Mouse (Mus musculus): ENCODE data around the gene Fndc9. TPM values are rescaled to one million over a fixed set of nuclear protein-coding genes. Genes with fewer than 3 reads are reported as not detected.
A peak's percentile ranks its signal among the peaks of the same experiment; 100 is the strongest.

The Fndc9 gene
- total RNA-seq, 2 experiments from 2014 or later: not detected

DNA sequence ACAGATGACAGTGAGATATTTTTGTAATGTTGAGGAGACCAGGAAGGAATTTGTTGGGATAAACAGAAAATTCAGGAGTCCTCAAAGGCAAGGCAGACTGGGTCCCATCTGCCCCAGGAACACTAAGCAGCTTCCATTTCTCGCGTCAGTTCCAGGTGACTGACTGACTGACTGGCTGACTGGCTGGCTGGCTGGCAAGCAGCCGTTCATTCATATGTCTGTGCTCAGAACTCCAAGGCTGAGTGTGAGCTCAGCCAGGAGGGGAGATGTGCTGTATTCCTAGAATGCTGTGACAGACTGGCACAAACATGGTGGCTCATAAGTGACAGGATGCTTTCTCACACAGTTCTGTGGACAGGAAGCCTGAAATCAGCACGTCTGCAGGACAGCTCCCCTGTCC lies 1.4 kb upstream of the Fndc9 start:
- DNase-seq (ENCODE audit: low spot score): no peak

DNA sequence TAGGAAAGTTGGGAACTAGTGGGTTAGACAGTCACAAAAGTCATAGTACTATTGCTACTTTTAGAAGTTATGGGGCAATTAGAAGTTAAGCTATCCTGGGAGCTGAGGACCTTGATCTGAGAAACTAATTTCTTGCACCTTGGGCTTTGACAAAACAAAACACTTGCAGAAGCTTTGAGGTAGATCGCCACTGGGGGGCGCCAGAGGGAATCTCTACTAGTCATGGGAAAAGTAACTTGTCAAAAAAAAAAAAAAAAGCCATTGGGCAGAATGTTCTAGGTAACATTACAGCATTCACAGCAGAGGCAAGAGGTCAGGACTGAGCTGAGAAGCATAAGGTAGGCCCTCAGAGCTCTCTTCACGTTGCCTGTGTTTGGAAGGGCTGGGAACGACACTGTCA lies 1.6 kb downstream of the Fndc9 start:
- peak; percentile 19 for DNase-seq (ENCODE audit: low spot score)

DNA sequence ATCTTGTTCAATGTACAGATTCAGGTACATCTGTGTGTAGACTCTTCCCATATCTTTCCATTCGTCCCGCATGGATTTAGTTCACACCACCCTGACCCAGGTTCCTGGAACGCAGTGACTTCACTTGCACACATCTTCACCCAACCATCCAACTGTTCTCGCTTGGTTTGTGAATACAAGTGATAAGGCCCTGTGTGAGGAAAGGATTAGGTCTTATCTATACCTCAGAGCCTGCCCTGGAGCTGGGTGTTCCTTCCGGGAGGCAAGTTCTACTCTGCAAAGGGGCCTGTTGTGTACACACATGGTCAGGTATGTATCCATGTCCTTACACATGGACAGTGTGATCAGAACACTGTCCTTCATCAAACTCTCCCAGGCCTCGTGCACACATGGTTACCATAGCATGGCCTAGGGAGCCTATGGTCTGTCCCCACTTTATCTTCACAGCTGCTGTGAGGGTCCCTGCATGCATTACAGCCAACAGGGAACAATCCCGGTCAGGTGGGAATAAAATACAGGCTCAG lies 5.9 kb downstream of the Fndc9 start:
- DNase-seq (ENCODE audit: low spot score): no peak

DNA sequence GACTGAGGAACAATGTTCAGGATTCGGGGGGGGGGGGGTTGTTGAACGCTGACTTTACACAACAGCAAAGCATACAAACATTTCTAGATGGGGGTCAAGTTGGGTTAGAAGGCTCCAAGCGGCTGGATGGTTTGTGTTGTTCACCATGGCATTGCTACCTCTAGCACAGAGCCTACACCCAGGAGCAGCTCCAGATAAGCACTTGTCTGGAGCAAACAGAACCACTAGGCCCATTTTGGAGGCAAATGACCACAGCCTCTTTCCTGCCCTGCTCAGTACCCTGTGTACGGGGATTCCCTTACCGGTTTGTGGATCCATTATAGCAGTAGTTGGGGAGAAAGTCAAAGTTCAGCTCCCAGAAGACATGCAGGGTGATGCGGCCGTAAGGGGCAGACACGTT lies 6.7 kb downstream of the Fndc9 start:
- DNase-seq (ENCODE audit: low spot score): no peak

DNA sequence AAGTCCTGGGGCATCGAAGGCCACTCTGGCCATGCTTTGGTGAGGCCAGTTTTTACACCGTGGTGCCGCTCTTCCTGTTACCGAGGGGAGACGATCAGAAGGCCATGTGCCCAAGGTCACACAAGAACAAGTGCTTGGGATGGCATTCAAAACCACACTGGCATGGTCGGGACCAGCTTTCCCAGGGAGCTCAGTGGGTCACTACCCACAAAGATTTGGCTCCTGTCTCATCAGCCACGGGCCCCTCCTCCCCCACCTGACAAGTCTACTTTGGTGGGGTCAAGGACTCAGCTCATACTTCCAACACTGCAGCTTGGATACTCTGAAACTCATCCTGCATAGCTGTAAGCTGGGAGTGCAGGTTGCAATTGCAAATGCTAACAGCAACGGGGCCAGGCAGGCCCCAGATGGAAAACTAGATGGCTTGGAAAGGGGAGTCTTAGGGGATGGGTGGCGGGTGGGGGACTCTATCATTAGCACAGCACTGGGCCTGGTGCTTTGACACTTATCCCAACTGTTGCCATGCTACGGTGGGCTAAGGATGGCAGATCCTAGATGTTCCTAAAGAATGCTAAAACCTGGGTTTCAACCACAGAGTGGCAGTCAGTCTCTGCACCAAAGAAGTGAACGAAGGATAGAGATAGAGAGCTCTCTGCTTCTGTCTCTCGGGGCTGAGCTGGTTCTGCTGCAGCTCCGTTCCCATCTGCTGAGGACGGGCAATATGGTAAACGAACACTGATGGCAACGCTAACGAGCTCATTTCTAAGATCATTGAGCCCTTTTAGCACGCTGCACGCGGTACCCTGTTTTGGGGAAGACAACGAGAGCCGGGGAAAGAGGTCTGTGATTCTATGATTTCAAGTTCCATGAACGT lies 9.6 kb downstream of the Fndc9 start:
- no peak for DNase-seq (ENCODE audit: low spot score)

DNA sequence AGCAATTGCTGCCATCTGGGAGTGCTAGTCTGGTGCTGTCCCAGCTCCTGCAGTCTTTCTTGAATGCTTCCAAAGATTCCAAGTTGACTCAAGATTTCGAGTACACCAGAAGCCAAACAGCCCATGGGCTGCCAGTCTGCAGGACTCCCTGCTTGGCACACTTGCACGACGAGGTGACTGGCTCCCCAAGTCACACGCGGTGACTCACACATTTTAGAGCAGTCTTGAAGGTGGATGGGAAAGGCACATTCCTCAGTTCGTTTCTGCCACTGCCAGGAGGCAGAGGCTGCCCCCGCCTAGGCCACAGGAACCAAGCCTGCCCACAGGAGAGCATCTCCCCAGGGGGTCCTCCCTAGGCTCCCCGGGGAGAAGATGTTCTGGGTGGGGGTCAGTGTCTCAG lies 10.6 kb downstream of the Fndc9 start:
- DNase-seq (ENCODE audit: low spot score): no peak

DNA sequence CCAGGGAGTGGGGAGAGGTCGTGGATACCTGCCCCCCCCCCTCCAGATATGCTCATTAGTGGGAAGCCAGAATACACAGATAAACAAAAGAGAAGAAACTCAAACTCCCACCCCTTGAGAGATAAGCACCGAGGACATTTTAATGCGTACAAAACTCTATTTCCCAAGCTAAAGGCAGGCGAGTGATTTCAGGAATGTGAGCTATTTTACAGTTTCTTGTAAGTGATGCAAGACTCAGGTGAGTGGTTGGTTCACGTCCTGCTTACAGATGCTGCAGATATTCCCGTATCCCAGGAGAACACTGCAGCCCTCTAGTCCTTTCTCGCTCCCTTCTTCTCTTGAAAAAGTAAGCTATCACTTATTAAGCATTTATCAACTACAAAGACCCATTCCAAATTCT lies 11.1 kb downstream of the Fndc9 start:
- DNase-seq (ENCODE audit: low spot score): no peak

DNA sequence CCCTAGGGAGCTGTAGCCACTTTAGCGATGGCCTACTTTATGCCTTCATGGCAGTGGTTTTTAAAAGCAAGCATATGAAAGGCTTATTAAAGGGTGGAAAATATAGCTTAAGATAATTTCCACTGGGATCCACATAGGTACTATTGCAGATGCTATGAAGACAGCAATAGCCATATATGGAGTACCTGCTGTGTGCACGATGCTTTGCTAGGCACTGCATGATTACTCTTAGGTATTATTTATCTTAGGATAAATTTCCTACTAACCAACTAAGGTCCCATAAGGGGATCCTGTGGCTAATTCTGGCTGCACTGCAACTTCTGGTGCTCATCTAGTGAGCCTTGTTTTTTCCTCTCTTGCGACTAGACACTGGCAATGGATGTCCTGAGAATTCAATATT lies 13.0 kb downstream of the Fndc9 start:
- DNase-seq (ENCODE audit: low spot score): no peak

DNA sequence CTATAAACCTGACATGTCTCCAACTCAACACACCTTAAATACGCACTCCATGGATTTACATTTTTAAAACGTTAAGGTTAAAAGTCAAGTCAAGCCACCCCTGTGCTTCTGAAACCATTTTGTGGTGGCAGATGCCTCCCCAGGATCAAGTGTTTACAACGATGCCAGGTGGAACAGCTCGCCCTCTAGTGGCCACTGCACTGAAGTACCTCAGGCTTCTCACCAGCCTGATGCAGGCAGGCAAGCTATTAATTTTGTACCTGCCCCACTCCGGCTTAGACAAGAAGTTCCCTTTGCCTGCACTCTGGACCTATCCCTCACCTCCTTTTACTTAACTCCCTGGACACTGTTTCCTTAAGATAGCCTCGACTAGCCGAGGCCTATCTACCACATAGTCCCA lies 16.7 kb downstream of the Fndc9 start:
- peak; percentile 42 for DNase-seq (ENCODE audit: low spot score)

DNA sequence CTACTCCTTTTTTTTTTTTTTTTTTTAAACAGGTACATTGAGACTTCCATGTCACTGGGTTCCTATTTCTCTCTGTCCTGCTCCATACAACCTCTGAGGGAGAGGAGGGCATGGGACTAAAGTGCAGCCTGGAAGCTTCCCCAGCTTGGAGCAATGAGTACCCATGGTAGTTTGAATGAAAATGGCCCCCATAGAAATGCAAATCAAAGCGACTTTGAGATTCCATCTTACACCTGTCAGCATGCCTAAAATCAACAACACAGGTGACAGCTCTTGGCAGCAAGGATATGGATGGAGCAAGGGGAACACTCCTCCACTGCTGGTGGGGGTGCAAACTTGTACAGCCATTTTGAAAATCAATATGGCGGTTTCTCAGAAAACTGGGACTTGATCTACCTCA lies 20.0 kb downstream of the Fndc9 start:
- DNase-seq (ENCODE audit: low spot score): no peak

DNA sequence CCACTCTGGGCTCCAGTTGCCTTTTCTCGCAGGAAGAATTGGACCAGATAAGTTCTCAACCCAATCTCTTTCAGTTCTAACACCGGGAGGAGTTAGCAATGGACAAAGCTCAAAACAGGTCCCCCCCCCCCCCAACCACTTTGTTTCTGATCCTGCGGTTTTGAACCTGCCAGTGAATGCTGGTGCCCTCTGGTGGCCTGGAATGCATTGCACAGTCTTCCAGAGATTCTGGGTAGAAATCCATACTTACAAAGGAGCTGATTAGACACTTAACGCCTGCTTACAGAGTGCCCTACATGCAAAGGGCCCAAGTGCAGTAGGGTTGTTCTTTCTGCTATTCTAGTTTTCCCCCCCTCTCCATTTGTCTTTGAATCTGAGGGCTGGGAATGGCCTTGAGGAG lies 22.9 kb downstream of the Fndc9 start:
- DNase-seq (ENCODE audit: low spot score): no peak

DNA sequence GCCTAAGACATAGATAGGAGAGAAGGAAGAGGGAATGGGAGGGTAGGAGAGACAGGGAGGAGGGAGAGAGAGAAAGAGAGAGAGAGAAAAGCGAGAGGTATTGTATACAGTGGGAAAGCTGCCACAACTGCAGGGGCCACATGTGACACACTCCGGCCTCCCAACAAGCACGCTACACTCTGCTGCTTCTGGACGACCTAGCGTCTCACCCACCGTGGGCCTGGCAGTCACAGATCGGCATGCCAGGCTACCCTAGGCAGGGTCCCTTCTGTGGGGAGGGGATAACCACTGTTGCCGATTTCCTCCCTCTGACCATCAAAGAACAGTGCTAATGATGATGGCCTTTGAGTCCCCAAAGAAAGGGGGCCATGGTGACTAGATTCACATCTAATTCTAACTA lies 23.4 kb downstream of the Fndc9 start:
- no peak for DNase-seq (ENCODE audit: low spot score)

DNA sequence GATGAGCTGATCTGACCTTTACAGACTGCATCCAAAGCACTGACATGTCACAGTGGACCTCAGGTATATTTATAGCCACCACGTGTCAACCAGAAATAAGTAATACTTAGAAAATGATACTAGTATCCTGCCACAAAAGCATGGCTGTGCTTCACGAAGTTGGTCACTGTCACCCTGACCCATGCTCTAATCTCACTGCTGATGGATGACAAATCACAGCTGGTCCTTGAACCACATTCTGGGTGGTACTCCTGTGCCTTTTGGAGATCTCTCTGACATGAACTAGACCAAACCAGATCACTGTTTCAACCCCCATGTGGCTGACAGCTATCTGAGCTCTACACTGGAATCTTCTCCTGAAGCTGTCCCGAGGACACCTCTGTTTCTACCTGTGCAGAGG lies 27.5 kb downstream of the Fndc9 start:
- no peak for DNase-seq (ENCODE audit: low spot score)

DNA sequence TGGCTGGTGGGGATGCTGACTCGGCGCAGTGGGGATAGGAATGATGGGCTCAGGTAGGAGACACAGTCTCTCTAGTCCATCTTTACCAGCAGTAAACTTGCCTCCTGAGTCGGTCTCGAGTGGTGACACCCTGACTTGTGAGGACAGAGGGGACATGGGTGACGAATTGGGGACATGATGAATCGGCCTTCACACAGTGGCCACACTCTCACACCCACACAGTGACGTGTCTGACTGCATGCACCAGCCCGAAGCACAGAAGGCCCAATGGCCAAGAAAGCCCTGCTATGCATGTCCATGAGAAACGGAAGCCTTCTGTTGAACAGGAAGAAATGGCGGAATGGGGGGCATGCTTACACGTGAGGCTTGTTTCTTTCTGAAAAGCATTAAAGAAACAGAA lies 28.0 kb downstream of the Fndc9 start:
- DNase-seq (ENCODE audit: low spot score): no peak

DNA sequence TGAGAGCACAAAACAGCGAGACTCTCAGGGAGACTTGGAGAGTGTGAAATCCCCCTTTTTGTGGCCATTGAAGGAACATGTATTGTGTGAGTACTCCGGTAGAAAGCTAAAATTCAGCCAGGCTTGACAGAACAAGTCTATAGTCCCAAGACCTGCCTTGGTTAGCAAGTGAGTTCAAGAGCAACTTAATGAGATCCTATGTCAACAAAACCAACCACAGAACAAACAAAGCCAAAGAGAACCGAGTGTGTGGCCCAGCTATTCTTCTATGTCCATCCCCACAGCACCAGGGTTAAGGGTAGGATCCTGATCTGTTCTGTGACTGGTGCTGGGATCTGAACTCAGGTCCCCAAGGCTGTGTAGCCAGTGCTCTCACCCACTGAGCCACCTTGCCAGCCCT lies 29.3 kb downstream of the Fndc9 start:
- DNase-seq (ENCODE audit: low spot score): no peak

DNA sequence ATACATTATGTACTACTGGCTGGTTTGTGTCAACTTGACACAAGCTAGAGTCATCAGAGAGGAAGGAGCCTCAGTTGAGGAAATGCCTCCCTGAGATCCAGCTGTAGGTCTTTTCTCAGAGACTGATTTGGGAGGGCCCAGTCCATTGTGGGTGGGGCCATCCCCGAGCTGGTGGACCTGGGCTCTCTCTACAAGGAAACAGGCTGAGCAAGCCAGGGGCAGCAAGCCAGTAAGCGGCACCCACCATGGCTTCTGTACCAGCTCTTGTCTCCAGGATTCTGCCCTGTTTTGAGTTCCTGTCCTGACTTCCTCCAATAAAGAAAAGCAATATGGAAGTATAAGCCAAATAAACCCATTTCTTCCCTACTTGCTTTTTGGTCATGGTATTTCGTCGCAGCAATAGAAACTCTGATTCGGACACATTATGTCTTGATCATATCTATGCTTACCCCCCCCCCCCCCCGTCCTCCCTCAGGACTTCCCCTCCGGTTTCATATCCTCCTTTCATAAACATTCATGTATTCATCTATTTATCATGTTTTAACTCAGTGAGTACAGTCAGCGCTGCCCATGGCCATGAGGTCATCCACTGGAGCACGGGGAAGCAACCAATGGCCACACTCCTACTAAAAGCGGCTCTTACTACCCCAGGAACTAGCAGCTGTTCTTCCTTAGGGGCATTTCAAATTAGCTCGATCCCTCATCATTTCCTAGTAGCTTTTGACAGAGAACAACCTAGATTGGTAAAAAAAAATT lies 29.9 kb downstream of the Fndc9 start:
- no peak for DNase-seq (ENCODE audit: low spot score)

DNA sequence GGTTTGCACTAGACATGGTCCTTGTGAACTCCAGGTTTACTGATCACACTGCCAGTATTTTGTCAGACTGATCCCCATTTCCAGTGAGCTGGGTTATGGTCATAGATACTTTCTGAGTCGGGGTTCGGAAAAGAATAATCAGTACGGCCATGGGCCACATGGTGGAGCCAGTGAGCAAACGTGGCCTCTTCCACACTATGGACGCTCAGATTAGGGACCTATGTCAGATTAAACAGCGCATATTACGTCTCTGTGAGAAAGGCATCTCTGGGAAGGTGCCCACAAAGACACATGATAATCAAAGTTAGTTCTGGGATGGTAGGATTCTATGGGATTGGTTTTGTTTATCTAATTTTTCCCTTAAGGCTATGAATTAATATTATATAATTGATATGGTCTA lies 33.7 kb downstream of the Fndc9 start:
- DNase-seq (ENCODE audit: low spot score): peak; percentile 25

DNA sequence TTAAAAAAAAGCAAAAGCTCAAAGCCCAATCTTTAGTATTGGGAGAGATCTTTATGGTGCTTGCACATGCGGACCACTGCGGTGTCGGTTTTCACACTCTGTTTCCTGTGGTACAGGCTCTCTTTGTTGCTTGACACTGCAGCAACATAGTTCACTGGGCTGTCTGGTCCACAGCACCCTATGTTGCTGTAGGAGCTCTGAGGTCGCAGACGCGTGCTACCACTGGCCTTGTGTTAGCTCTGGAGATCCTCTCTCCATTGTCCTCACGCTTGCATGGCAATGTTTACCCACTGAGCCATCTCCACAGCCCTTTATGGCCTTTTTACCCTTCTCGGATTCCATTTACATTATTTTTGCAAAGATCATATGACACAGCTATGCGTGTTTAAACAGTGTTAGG lies 34.1 kb downstream of the Fndc9 start:
- no peak for DNase-seq (ENCODE audit: low spot score)

DNA sequence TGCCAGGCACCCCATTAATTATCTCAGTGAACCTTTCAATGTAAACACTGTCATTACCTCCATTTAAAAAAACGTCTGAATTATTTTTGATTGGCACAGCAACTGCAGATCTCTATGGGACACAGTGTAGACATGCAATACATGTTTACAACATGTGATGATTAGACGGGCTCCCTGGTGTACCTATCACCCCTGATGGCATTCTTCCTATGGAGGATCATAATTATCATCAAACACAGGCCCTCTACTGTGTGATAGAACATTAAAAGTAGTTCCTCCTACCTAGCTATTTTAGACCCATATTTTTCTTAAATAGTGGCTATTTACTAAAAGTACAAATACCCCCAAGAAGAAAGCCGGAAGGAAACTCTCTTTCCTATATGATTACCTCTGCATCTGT lies 34.6 kb downstream of the Fndc9 start:
- no peak for DNase-seq (ENCODE audit: low spot score)

DNA sequence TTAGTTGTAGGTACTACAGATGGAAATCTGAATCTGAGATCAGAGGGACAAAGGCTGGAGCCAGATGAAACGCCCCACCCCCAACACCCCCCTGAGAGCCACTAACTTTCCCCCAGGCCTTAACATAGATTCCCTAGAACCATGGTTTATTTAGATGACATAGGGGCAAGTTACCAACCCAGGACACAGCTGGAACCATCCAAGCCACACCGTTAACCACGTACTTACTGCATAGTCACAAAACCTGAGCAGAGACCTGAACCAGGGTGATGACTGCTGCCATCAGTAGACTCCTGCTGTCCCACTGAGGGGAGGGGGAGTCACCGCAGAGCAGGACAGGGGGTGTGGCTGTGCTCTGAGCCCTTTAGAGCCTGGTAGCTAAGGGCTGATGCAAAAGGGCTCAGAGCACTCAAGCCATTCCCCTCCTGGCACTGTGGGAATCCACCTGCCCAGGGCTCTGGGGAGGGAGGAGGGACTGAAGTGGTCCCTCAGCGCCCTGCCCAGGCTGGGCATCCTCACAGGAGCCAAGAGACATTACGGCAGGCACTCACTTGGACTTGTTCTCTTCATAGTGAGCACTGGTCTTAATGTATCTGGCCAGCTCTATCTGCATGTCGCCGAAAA lies 36.8 kb downstream of the Fndc9 start:
- DNase-seq (ENCODE audit: low spot score): no peak

DNA sequence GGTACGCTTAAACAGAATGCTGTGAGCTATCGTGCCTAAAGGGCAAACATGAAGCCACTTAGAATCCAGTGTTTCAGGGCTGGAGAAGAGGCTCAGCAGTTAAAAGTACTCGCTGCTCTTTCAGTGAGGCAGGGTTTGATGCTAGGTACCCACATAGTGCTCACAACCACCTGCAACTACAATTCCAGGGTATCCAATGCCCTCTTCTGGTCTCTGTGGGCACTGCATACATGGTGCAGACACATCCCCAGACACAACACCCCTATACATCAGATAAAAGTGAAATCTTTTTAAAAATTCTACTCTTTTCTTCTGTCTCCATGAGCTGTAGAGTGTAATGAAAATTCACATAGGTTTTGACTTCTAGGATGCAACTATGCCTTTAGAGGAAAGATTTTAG lies 38.6 kb downstream of the Fndc9 start:
- DNase-seq (ENCODE audit: low spot score): no peak

DNA sequence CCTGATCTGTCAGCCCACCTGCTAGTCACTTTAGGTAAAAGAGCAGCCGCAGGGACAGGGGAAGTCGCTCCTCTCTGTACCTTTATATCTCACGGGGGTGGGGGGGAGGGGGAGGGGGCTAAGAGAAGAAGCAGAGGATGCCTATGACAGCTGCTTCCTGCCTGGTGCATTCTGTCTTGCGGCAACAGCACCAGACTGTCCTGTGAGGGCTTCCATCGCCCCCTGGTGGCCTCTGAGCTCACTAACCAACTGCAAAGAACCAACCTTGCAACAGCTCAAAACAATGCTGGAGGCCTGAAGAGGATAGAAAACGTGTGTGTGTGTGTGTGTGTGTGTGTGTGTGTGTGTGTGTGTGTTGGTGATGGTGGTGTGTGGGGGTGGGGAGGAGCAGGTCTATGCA lies 40.0 kb downstream of the Fndc9 start:
- DNase-seq (ENCODE audit: low spot score): peak; percentile 42
